8 mouse cellular contexts compared by ENCODE assay signal in the genomic region with DNA sequence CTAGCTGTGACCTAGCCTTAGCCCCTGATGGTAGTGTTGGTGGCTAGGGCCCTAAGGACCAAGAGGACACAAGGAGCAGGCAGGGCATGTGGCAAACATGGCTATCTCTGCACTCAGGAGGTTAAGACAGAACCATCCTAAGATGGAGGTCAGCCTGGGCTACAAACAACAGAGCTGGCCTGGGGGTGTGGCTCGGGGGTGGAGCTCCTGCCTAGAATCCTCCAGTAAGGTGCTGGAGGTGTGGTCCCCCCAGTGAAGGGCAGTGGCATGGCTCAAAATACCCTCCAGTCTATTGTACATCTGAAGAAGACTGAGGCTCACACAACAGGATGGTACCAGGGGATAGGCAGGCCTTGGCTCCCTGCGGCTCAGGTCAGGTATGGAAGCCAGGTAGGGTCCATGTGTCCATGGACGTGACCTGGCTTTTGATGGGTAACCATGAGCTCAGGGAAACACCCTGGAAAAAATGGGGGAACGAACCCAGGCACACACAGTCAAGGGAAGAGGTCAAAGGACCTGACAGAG. TPM values are rescaled to one million over a fixed set of nuclear protein-coding genes. Genes with fewer than 3 reads are reported as not detected.
DNase-seq lines count a peak whose midpoint lies in the region; ATAC-seq lines count a peak whose summit lies in the region.

No protein-coding gene starts in this region.

- H3K4me3 ChIP-seq in kidney, embryonic 16.5 days (ENCODE audit: low read length) = peak overlapping the region; percentile 79
- H3K4me3 ChIP-seq in limb, embryonic 11.5 days (ENCODE audit: low read depth, low read length) = no peak overlapping the region
- peak overlapping the region; percentile 99 for H3K4me3 ChIP-seq in neural tube, embryonic 12.5 days

- ATAC-seq in kidney, embryonic 16.5 days (ENCODE audit: low FRiP score, low TSS enrichment) = no peak
- 0 out of 2 replicates have a peak, but pooled peaks have one; percentile 6 for ATAC-seq in erythroblast, adult 5-6 weeks (replicated peaks; ENCODE audit: low FRiP score, poor library complexity, severe bottlenecking)
- no peak for ATAC-seq in limb, embryonic 11.5 days (ENCODE audit: insufficient number of reproducible peaks, low FRiP score, low TSS enrichment, low read depth)
- no peak for ATAC-seq in neural tube, embryonic 12.5 days (ENCODE audit: low FRiP score, low read depth)

- H3K9me3 ChIP-seq in kidney, embryonic 16.5 days (ENCODE audit: low read length) = no peaks in the 10 kb centered on the region
- no peaks in the 10 kb centered on the region for H3K9me3 ChIP-seq in limb, embryonic 11.5 days (ENCODE audit: control insufficient read depth, low read length)
- no peaks in the 10 kb centered on the region for H3K9me3 ChIP-seq in neural tube, embryonic 12.5 days

- 82% methylated on average over 4 of the region's 4 CpGs for WGBS in kidney, embryonic 16.5 days
- 87% methylated on average over 4 of the region's 4 CpGs for WGBS in limb, embryonic 11.5 days
- WGBS in neural tube, embryonic 12.5 days = 84% methylated on average over 4 of the region's 4 CpGs

- H3K4me1 ChIP-seq in kidney, embryonic 16.5 days (ENCODE audit: insufficient read depth, low read length) = peaks cover 40% of the 10 kb centered on the region
- H3K4me1 ChIP-seq in limb, embryonic 11.5 days (ENCODE audit: control insufficient read depth, insufficient read depth, low read length) = peaks cover 37% of the 10 kb centered on the region
- H3K4me1 ChIP-seq in neural tube, embryonic 12.5 days = peaks cover 52% of the 10 kb centered on the region

- no peak for DNase-seq in kidney, postnatal 36 days
- no peak for DNase-seq in limb, embryonic 11.5 days (ENCODE audit: low spot score)
- no peak for DNase-seq in right cerebral cortex, postnatal 4 days
- DNase-seq in left cerebral cortex, adult 11 months (ENCODE audit: low spot score) = no peak
- DNase-seq in cerebellum, adult 8-10 months = no peak

- peak overlapping the region; percentile 99 for H3K9ac ChIP-seq in kidney, embryonic 16.5 days (replicated peaks; ENCODE audit: low read length)
- no peak overlapping the region for H3K9ac ChIP-seq in limb, embryonic 11.5 days (ENCODE audit: low read length)
- peak overlapping the region; percentile 99 for H3K9ac ChIP-seq in neural tube, embryonic 12.5 days

- H3K36me3 ChIP-seq in kidney, embryonic 16.5 days (ENCODE audit: insufficient read depth, low read length) = peaks cover 45% of the 10 kb centered on the region
- peaks cover 25% of the 10 kb centered on the region for H3K36me3 ChIP-seq in limb, embryonic 11.5 days (ENCODE audit: control insufficient read depth, insufficient read depth, low read length)
- peaks cover 55% of the 10 kb centered on the region for H3K36me3 ChIP-seq in neural tube, embryonic 12.5 days

- no peak overlapping the region for H3K27ac ChIP-seq in kidney, embryonic 16.5 days (ENCODE audit: low read length)
- no peak overlapping the region for H3K27ac ChIP-seq in limb, embryonic 11.5 days (replicated peaks; ENCODE audit: low read depth, low read length)
- H3K27ac ChIP-seq in neural tube, embryonic 12.5 days = no peak overlapping the region

- peak overlapping the region; percentile 2; the same call in 1 of the 2 replicates for H3K4me2 ChIP-seq in kidney, embryonic 16.5 days (replicated peaks; ENCODE audit: low read depth, low read length)
- peak overlapping the region; percentile 2 for H3K4me2 ChIP-seq in limb, embryonic 11.5 days (ENCODE audit: low read depth, severe bottlenecking)
- peak overlapping the region; percentile 96 for H3K4me2 ChIP-seq in neural tube, embryonic 12.5 days (replicated peaks)

- H3K27me3 ChIP-seq in kidney, embryonic 16.5 days (ENCODE audit: insufficient read depth, low read length) = no peaks in the 10 kb centered on the region
- no peaks in the 10 kb centered on the region for H3K27me3 ChIP-seq in limb, embryonic 11.5 days (ENCODE audit: control insufficient read depth, insufficient read depth, low read length)
- H3K27me3 ChIP-seq in neural tube, embryonic 12.5 days (replicated peaks) = no peaks in the 10 kb centered on the region

RNA-seq across cellular contexts. Expression of a gene that starts 3.3 kb away (rescaled TPM):
- polyA plus RNA-seq in kidney, embryonic 16.5 days (2015; fragmentation: Nextera tagmentation; extraction: Ambion mirVana) = 3.8 and 5.1 TPM in 2 replicates
- total RNA-seq in erythroblast, adult 5-6 weeks (2015; ENCODE audit: low replicate concordance) = 1.5 TPM in 1 of 2 replicates, not detected in the other
- 0.51 and 0.70 TPM in 2 replicates for total RNA-seq in erythroblast, adult 5-6 weeks (2017; ENCODE audit: low replicate concordance)
- 9.8 and 10.4 TPM in 2 replicates for polyA plus RNA-seq in limb, embryonic 11.5 days (2014; fragmentation: Nextera tagmentation; extraction: Ambion mirVana)
- 23.6 and 26.5 TPM in 2 replicates for polyA plus RNA-seq in neural tube, embryonic 12.5 days (2016; fragmentation: Nextera tagmentation; extraction: Ambion mirVana)

RNA-seq across cellular contexts. Expression of a gene that starts 15.2 kb away (rescaled TPM):
- 266 and 277 TPM in 2 replicates for polyA plus RNA-seq in kidney, embryonic 16.5 days (2015; fragmentation: Nextera tagmentation; extraction: Ambion mirVana)
- 11.9 and 38.4 TPM in 2 replicates for total RNA-seq in erythroblast, adult 5-6 weeks (2015; ENCODE audit: low replicate concordance)
- 10.5 and 21.3 TPM in 2 replicates for total RNA-seq in erythroblast, adult 5-6 weeks (2017; ENCODE audit: low replicate concordance)
- 302 and 337 TPM in 2 replicates for polyA plus RNA-seq in limb, embryonic 11.5 days (2014; fragmentation: Nextera tagmentation; extraction: Ambion mirVana)
- polyA plus RNA-seq in neural tube, embryonic 12.5 days (2016; fragmentation: Nextera tagmentation; extraction: Ambion mirVana) = 304 and 314 TPM in 2 replicates

RNA-seq across cellular contexts. Expression of a gene that starts 22.5 kb away (rescaled TPM):
- 840 and 906 TPM in 2 replicates for polyA plus RNA-seq in kidney, embryonic 16.5 days (2015; fragmentation: Nextera tagmentation; extraction: Ambion mirVana)
- total RNA-seq in erythroblast, adult 5-6 weeks (2015; ENCODE audit: low replicate concordance) = 38.2 and 42.4 TPM in 2 replicates
- 56.0 and 60.8 TPM in 2 replicates for total RNA-seq in erythroblast, adult 5-6 weeks (2017; ENCODE audit: low replicate concordance)
- polyA plus RNA-seq in limb, embryonic 11.5 days (2014; fragmentation: Nextera tagmentation; extraction: Ambion mirVana) = 527 and 533 TPM in 2 replicates
- polyA plus RNA-seq in neural tube, embryonic 12.5 days (2016; fragmentation: Nextera tagmentation; extraction: Ambion mirVana) = 436 and 478 TPM in 2 replicates

RNA-seq across cellular contexts. Expression of a gene that starts 27.9 kb away (rescaled TPM):
- polyA plus RNA-seq in kidney, embryonic 16.5 days (2015; fragmentation: Nextera tagmentation; extraction: Ambion mirVana) = 0.97 and 1.2 TPM in 2 replicates
- not detected in 2 replicates for total RNA-seq in erythroblast, adult 5-6 weeks (2015; ENCODE audit: low replicate concordance)
- total RNA-seq in erythroblast, adult 5-6 weeks (2017; ENCODE audit: low replicate concordance) = not detected in 2 replicates
- polyA plus RNA-seq in limb, embryonic 11.5 days (2014; fragmentation: Nextera tagmentation; extraction: Ambion mirVana) = 0.49 and 0.61 TPM in 2 replicates
- polyA plus RNA-seq in neural tube, embryonic 12.5 days (2016; fragmentation: Nextera tagmentation; extraction: Ambion mirVana) = 0.29 and 0.49 TPM in 2 replicates

RNA-seq across cellular contexts. Expression of a gene that starts 36.0 kb away (rescaled TPM):
- polyA plus RNA-seq in kidney, embryonic 16.5 days (2015; fragmentation: Nextera tagmentation; extraction: Ambion mirVana) = 4.8 and 5.4 TPM in 2 replicates
- 0.21 and 0.77 TPM in 2 replicates for total RNA-seq in erythroblast, adult 5-6 weeks (2015; ENCODE audit: low replicate concordance)
- 0.17 TPM in 1 of 2 replicates, not detected in the other for total RNA-seq in erythroblast, adult 5-6 weeks (2017; ENCODE audit: low replicate concordance)
- polyA plus RNA-seq in limb, embryonic 11.5 days (2014; fragmentation: Nextera tagmentation; extraction: Ambion mirVana) = 0.28 and 0.41 TPM in 2 replicates
- 0.50 and 1.1 TPM in 2 replicates for polyA plus RNA-seq in neural tube, embryonic 12.5 days (2016; fragmentation: Nextera tagmentation; extraction: Ambion mirVana)

Comparison
In these comparisons a context has a peak if more than half of its experiments do, and no peak if none do; other contexts are left out.
1. H3K4me2 ChIP-seq: peak in every context shown above with its lines; median percentile 96 in neural tube, embryonic 12.5 days; 2 in kidney, embryonic 16.5 days; 2 in limb, embryonic 11.5 days.